Mouse (Mus musculus) neural tube, embryonic 13.5 days (tissue): ENCODE results near the gene Grik4. TPM values are rescaled to one million over a fixed set of nuclear protein-coding genes. Genes with fewer than 3 reads are reported as not detected.
"Not testable (repeated sequence)": the region's sequence is repeated elsewhere in the genome, so short reads cannot be mapped to it uniquely, and the experiment has no call there.

Experiments
- ATAC-seq: fragments of 200-750 bp; cut with Nextera tagmentation; 2 replicates; pipeline ENCODE4 v1.8.0; 2017; ENCODE audit warnings: low read depth, mild to moderate bottlenecking, moderate TSS enrichment, moderate library complexity
- H3K27ac ChIP-seq: fragments of 300-500 bp; sonication (generic); replicated peaks from 2 replicates; pipeline ENCODE4 v1.5.1; 2015; ENCODE audit warnings: moderate library complexity, mild to moderate bottlenecking, inconsistent platforms
- H3K27me3 ChIP-seq: fragments of 300-500 bp; sonication (generic); 2 replicates; pipeline ENCODE4 v1.6.1; 2015; ENCODE audit warnings: mild to moderate bottlenecking, inconsistent platforms
- H3K36me3 ChIP-seq: fragments of 300-500 bp; sonication (generic); 2 replicates; pipeline ENCODE4 v1.6.1; 2015; ENCODE audit warnings: mild to moderate bottlenecking, inconsistent platforms
- H3K4me1 ChIP-seq: fragments of 300-500 bp; sonication (generic); replicated peaks from 2 replicates; pipeline ENCODE4 v1.6.1; 2015; ENCODE audit warnings: inconsistent platforms
- H3K4me2 ChIP-seq: fragments of 300-500 bp; sonication (generic); 2 replicates; pipeline ENCODE4 v1.6.1; 2015; ENCODE audit warnings: inconsistent platforms, mild to moderate bottlenecking, moderate library complexity
- H3K4me3 ChIP-seq: fragments of 300-500 bp; sonication (generic); 2 replicates; pipeline ENCODE4 v1.5.1; 2015; ENCODE audit warnings: mild to moderate bottlenecking, inconsistent platforms
- H3K9ac ChIP-seq: fragments of 300-500 bp; sonication (generic); 2 replicates; pipeline ENCODE4 v1.6.1; 2015; ENCODE audit warnings: moderate library complexity, mild to moderate bottlenecking, inconsistent platforms
- H3K9me3 ChIP-seq: fragments of 300-500 bp; sonication (generic); 2 replicates; pipeline ENCODE4 v1.6.1; 2016; ENCODE audit warnings: inconsistent platforms
- WGBS: fragments of 180-500 bp; shearing (Covaris S2); methylation state at CpG from one replicate; pipeline ENCODE4 v1.1.7; 2015; 5-methylcytosine and 5-hydroxymethylcytosine counted together
- polyA plus RNA-seq: library from polyadenylated mRNA; unstranded; fragments of >200 nt; fragmentation: Nextera tagmentation; extraction: Ambion mirVana; gene quantifications from 2 replicates; pipeline ENCODE4 v1.2.1, GENCODE M21; 2015

The Grik4 gene
- polyA plus RNA-seq: 8.3 and 9.7 TPM in 2 replicates

- Histone ChIP-seq H3K4me3 (peak within 1 kb of the TSS; percentile 81), H3K9ac (peak within 1 kb of the TSS; percentile 96), H3K9me3 (no peaks in the 10 kb centered on the region), H3K27ac (peak within 1 kb of the TSS; percentile 88), H3K4me1 (peaks cover 23% of the 10 kb centered on the region), H3K4me2 (peak within 1 kb of the TSS; percentile 90), H3K27me3 (peaks cover 26% of the 10 kb centered on the region), H3K36me3 (no peaks in the 10 kb centered on the region)
- ATAC-seq: peak; percentile 87
- 0% methylated on average over 47 of the region's 68 CpGs for WGBS
Measured at GRCm38 (mm10) chr9:42943781-42944535, at the start of gene Grik4. Gene Grik4, minus strand, starts transcription at chr9:42944493.

- Histone ChIP-seq H3K36me3 (peaks cover 83% of the 10 kb centered on the region), H3K4me2 (no peak overlapping the region), H3K4me1 (no peaks in the 10 kb centered on the region), H3K4me3 (no peak overlapping the region), H3K9ac (no peak overlapping the region), H3K27ac (no peak overlapping the region), H3K27me3 (no peaks in the 10 kb centered on the region), H3K9me3 (no peaks in the 10 kb centered on the region)
- WGBS: 87% methylated on average over 4 of the region's 4 CpGs
- ATAC-seq: no peak
Measured at GRCm38 (mm10) chr9:42993659-42994058, 49.4 kb upstream of the Grik4 start.

- Histone ChIP-seq H3K4me2 (no peak overlapping the region), H3K4me3 (no peak overlapping the region), H3K36me3 (peaks cover 82% of the 10 kb centered on the region), H3K27ac (no peak overlapping the region), H3K9me3 (no peaks in the 10 kb centered on the region), H3K27me3 (no peaks in the 10 kb centered on the region), H3K9ac (no peak overlapping the region), H3K4me1 (no peaks in the 10 kb centered on the region)
- WGBS: 93% methylated on average over 4 of the region's 4 CpGs
- no peak for ATAC-seq
Measured at GRCm38 (mm10) chr9:42987988-42988387, 43.7 kb upstream of the Grik4 start.

GRCm38 (mm10) chr9:42968894-42969521 lies 24.7 kb upstream of the Grik4 start:
- H3K4me3 ChIP-seq: no peak overlapping the region
- H3K4me2 ChIP-seq: no peak overlapping the region
- no peaks in the 10 kb centered on the region for H3K9me3 ChIP-seq
- peaks cover 76% of the 10 kb centered on the region for H3K36me3 ChIP-seq
- no peak overlapping the region for H3K27ac ChIP-seq
- H3K9ac ChIP-seq: no peak overlapping the region
- WGBS: 74% methylated on average over 11 of the region's 11 CpGs
- H3K27me3 ChIP-seq: no peaks in the 10 kb centered on the region
- no peak for ATAC-seq
- no peaks in the 10 kb centered on the region for H3K4me1 ChIP-seq

GRCm38 (mm10) chr9:42967731-42968130 lies 23.4 kb upstream of the Grik4 start:
- Histone ChIP-seq H3K27ac (no peak overlapping the region), H3K4me2 (no peak overlapping the region), H3K4me1 (no peaks in the 10 kb centered on the region), H3K36me3 (peaks cover 63% of the 10 kb centered on the region), H3K9ac (no peak overlapping the region), H3K27me3 (no peaks in the 10 kb centered on the region), H3K4me3 (no peak overlapping the region), H3K9me3 (no peaks in the 10 kb centered on the region)
- ATAC-seq: no peak
- WGBS: 88% methylated on average over 9 of the region's 9 CpGs

- peaks cover 35% of the 10 kb centered on the region for H3K36me3 ChIP-seq
- not testable (repeated sequence) for H3K4me2 ChIP-seq, H3K9me3 ChIP-seq, H3K27ac ChIP-seq, H3K4me1 ChIP-seq, H3K9ac ChIP-seq, H3K27me3 ChIP-seq, H3K4me3 ChIP-seq, ATAC-seq
- WGBS: 88% methylated on average over 3 of the region's 3 CpGs
Measured at GRCm38 (mm10) chr9:42964809-42965208, 20.5 kb upstream of the Grik4 start.

GRCm38 (mm10) chr9:42964366-42964765 lies 20.1 kb upstream of the Grik4 start:
- Histone ChIP-seq H3K4me1 (no peaks in the 10 kb centered on the region), H3K9me3 (no peaks in the 10 kb centered on the region)
- 80% methylated on average over 12 of the region's 12 CpGs for whole genome bisulfite sequencing

GRCm38 (mm10) chr9:42962506-42962905 lies 18.2 kb upstream of the Grik4 start:
- H3K4me1 ChIP-seq: peaks cover 10% of the 10 kb centered on the region
- no peaks in the 10 kb centered on the region for H3K27me3 ChIP-seq
- peaks cover 12% of the 10 kb centered on the region for H3K36me3 ChIP-seq
- 88% methylated on average over 6 of the region's 6 CpGs for WGBS
- H3K4me2 ChIP-seq: no peak overlapping the region
- H3K27ac ChIP-seq: no peak overlapping the region
- no peak; the same call in 1 of the 2 replicates for ATAC-seq
- no peak overlapping the region for H3K4me3 ChIP-seq
- no peaks in the 10 kb centered on the region for H3K9me3 ChIP-seq
- no peak overlapping the region for H3K9ac ChIP-seq

More at GRCm38 (mm10) chr9:42964366-42964765, 20.1 kb upstream of the Grik4 start:
- H3K36me3 ChIP-seq: peaks cover 30% of the 10 kb centered on the region
- no peak overlapping the region for H3K27ac ChIP-seq
- no peak for ATAC-seq
- no peak overlapping the region for H3K4me2 ChIP-seq
- no peaks in the 10 kb centered on the region for H3K27me3 ChIP-seq
- no peak overlapping the region for H3K9ac ChIP-seq
- H3K4me3 ChIP-seq: no peak overlapping the region

GRCm38 (mm10) chr9:42958401-42958800 lies 14.1 kb upstream of the Grik4 start:
- Histone ChIP-seq H3K4me1 (peaks cover 30% of the 10 kb centered on the region), H3K36me3 (no peaks in the 10 kb centered on the region), H3K4me2 (no peak overlapping the region), H3K27ac (peak overlapping the region; percentile 78; the same call in 1 of the 2 replicates), H3K4me3 (no peak overlapping the region), H3K9ac (no peak overlapping the region), H3K9me3 (no peaks in the 10 kb centered on the region), H3K27me3 (no peaks in the 10 kb centered on the region)
- 0 out of 2 replicates have a peak, but pooled peaks have one; percentile 20 for ATAC-seq
- WGBS: 31% methylated on average over 7 of the region's 7 CpGs

- Histone ChIP-seq H3K9me3 (no peaks in the 10 kb centered on the region), H3K4me3 (no peak overlapping the region), H3K36me3 (no peaks in the 10 kb centered on the region), H3K4me1 (peaks cover 11% of the 10 kb centered on the region), H3K4me2 (no peak overlapping the region), H3K27ac (no peak overlapping the region), H3K27me3 (peaks cover 16% of the 10 kb centered on the region), H3K9ac (no peak overlapping the region)
- ATAC-seq: no peak
- WGBS: 75% methylated on average over 1 of the region's 1 CpGs
Measured at GRCm38 (mm10) chr9:42948381-42948780, 4.1 kb upstream of the Grik4 start.

- 73% methylated on average over 7 of the region's 7 CpGs for WGBS
- Histone ChIP-seq H3K27me3 (peaks cover 26% of the 10 kb centered on the region), H3K4me1 (peaks cover 23% of the 10 kb centered on the region), H3K36me3 (no peaks in the 10 kb centered on the region), H3K9ac (no peak overlapping the region), H3K27ac (no peak overlapping the region), H3K4me2 (no peak overlapping the region), H3K4me3 (peak overlapping the region; percentile 81; the same call in 1 of the 2 replicates), H3K9me3 (no peaks in the 10 kb centered on the region)
- no peak for ATAC-seq
Measured at GRCm38 (mm10) chr9:42945174-42945573, 881 bp upstream of the Grik4 start.

- Histone ChIP-seq H3K9ac (peak overlapping the region; percentile 96), H3K4me1 (peaks cover 23% of the 10 kb centered on the region), H3K4me2 (peak overlapping the region; percentile 90), H3K4me3 (peak overlapping the region; percentile 81), H3K27me3 (peaks cover 26% of the 10 kb centered on the region), H3K36me3 (no peaks in the 10 kb centered on the region), H3K9me3 (no peaks in the 10 kb centered on the region), H3K27ac (peak overlapping the region; percentile 88)
- under 1% methylated on average over 52 of the region's 52 CpGs for WGBS
- ATAC-seq: peak; percentile 94
Measured at GRCm38 (mm10) chr9:42944536-42945006, 278 bp upstream of the Grik4 start.
